Mouse (Mus musculus): ENCODE data around the gene Ptbp3. TPM values are rescaled to one million over a fixed set of nuclear protein-coding genes. Genes with fewer than 3 reads are reported as not detected.

Ptbp3 gene
- polyA plus RNA-seq, 1 experiment from 2014 or later = 20.1 TPM

- no peaks in the 10 kb centered on the region for H3K9me3 ChIP-seq
- WGBS = 90% methylated on average over 1 of the region's 1 CpGs
- no peak overlapping the region for H3K9ac ChIP-seq
- ATAC-seq (ENCODE audit: low FRiP score, low read depth) = no peak
- H3K4me2 ChIP-seq = no peak overlapping the region
- H3K27ac ChIP-seq (replicated peaks) = no peak overlapping the region
- peaks cover 18% of the 10 kb centered on the region for H3K4me1 ChIP-seq (replicated peaks)
- no peaks in the 10 kb centered on the region for H3K27me3 ChIP-seq
- no peaks in the 10 kb centered on the region for H3K36me3 ChIP-seq
- H3K4me3 ChIP-seq = no peak overlapping the region
Observed at GRCm38 (mm10) chr4:59551901-59552300, 2.7 kb upstream of the Ptbp3 start.

DNA sequence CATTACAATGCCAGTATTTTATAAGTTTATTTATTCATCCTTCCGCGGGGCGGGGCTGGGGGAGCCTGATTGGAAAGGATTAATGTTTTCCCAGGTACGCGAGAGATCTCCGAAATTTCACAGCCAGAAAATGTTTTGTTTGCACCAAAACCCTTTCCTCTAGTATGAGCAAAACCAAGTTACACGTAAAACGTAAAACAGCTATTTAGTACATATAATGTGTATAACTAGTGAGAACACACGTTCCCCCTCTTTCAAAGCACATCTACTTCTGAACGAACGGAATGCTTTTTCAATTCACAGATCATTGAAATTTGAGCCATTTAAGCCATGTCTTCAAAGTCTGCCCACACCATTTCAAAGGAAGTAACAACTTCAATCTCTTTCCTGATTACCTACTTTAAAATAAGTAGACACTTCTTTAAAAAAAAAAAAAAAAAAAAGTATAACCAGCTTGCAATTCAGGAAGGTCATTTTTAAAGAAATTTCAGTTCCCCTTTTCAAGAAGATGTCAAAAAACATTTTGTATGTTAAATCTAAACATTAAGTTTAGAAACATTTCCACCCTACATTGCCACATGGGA, 905 bp upstream of the Ptbp3 start:
- Histone ChIP-seq H3K27me3 (no peaks in the 10 kb centered on the region), H3K4me1 (replicated peaks) (peaks cover 25% of the 10 kb centered on the region), H3K9me3 (no peaks in the 10 kb centered on the region), H3K36me3 (no peaks in the 10 kb centered on the region), H3K9ac (peak overlapping the region; percentile 70), H3K27ac (replicated peaks) (peak overlapping the region; percentile 83; the same call in 1 of the 2 replicates), H3K4me3 (peak overlapping the region; percentile 65), H3K4me2 (peak overlapping the region; percentile 78)
- 18% methylated on average over 11 of the region's 11 CpGs for WGBS
- ATAC-seq (ENCODE audit: low FRiP score, low read depth) = no peak

GRCm38 (mm10) chr4:59548560-59549174, 497 bp downstream of the Ptbp3 start:
- peak; percentile 82 for ATAC-seq (ENCODE audit: low FRiP score, low read depth)
- peak overlapping the region; percentile 85 for H3K27ac ChIP-seq (replicated peaks)
- H3K4me3 ChIP-seq = peak overlapping the region; percentile 65
- under 1% methylated on average over 79 of the region's 83 CpGs for WGBS
- peak overlapping the region; percentile 78 for H3K4me2 ChIP-seq
- no peaks in the 10 kb centered on the region for H3K27me3 ChIP-seq
- H3K9me3 ChIP-seq = no peaks in the 10 kb centered on the region
- no peaks in the 10 kb centered on the region for H3K36me3 ChIP-seq
- H3K4me1 ChIP-seq (replicated peaks) = peaks cover 25% of the 10 kb centered on the region
- peak overlapping the region; percentile 63 for H3K9ac ChIP-seq

DNA sequence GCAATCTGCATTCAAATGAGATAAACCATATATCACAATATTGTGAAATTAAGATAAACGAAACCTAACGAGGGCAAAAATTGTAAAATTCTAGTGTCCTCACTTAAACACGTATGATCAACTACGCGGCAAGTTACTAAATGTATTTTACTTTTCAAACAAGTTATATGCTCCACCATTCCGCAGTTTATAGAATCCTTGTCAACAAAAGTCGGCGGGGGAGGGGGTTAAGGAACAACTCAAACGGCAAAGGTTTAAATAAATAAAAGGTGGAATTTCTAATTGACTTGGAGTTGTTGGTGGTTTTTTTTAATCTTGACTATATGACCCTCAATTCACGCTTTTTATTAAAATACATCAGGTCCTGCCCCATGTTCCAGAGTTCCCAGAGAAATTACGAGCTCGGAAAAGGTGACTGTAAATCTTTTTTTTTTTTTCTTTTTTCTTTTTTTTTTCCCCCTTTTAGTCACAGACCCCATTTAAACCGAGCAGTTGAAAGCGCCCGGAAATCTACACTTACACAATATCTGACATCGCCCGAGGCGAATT, 1.1 kb downstream of the Ptbp3 start:
- Histone ChIP-seq H3K27ac (replicated peaks) (peak overlapping the region; percentile 85), H3K27me3 (no peaks in the 10 kb centered on the region), H3K4me1 (replicated peaks) (peaks cover 25% of the 10 kb centered on the region), H3K4me2 (peak overlapping the region; percentile 78), H3K9ac (peak overlapping the region; percentile 63), H3K36me3 (no peaks in the 10 kb centered on the region), H3K4me3 (peak overlapping the region; percentile 65), H3K9me3 (no peaks in the 10 kb centered on the region)
- WGBS = 6% methylated on average over 18 of the region's 18 CpGs
- ATAC-seq (ENCODE audit: low FRiP score, low read depth) = no peak

DNA sequence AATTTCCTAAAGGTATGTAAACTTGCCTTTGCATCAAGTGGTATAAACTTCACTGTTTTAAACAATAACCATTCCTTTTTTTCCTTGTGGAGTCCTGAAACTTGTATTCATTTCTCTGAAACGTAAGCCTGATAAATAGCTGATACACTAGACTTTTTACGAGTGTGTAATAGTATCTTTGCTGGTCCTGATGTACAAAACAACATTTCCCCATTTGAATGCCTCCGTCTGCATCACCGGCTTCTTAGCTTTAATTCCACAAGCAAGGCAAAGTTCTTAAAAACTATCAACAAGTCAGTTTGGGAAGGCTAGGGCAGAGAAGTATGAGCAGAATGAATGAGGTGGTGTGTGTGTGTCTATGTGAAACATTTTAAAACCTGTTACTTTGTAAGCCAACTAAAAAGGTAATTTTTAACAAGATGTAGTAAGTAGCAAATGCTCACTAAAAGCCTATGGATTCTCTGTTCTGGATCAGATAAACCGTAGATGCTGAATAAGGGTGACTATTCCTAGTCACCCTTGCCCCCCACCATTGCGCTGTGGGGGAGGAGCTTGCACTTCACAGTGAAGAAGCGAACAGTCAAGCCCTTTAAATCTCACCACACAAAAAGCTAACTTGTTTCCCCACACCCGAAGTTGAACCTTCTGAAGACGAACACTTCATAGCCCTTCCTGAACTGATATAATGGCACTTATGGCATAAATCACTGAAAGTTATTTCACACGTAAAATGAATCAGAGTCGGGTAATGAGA, 1.9 kb downstream of the Ptbp3 start:
- Histone ChIP-seq H3K4me2 (peak overlapping the region; percentile 78), H3K27ac (replicated peaks) (no peak overlapping the region), H3K4me1 (replicated peaks) (peaks cover 25% of the 10 kb centered on the region), H3K27me3 (no peaks in the 10 kb centered on the region), H3K4me3 (peak overlapping the region; percentile 65), H3K9me3 (no peaks in the 10 kb centered on the region), H3K36me3 (no peaks in the 10 kb centered on the region), H3K9ac (peak overlapping the region; percentile 63; the same call in 1 of the 2 replicates)
- 30% methylated on average over 11 of the region's 11 CpGs for WGBS
- ATAC-seq (ENCODE audit: low FRiP score, low read depth) = no peak

- H3K4me2 ChIP-seq = peak overlapping the region; percentile 78; the same call in 1 of the 2 replicates
- H3K9me3 ChIP-seq = no peaks in the 10 kb centered on the region
- 66% methylated on average over 7 of the region's 7 CpGs for WGBS
- H3K27me3 ChIP-seq = no peaks in the 10 kb centered on the region
- H3K9ac ChIP-seq = no peak overlapping the region
- no peak for ATAC-seq (ENCODE audit: low FRiP score, low read depth)
- no peaks in the 10 kb centered on the region for H3K36me3 ChIP-seq
- H3K4me3 ChIP-seq = no peak overlapping the region
- no peak overlapping the region for H3K27ac ChIP-seq (replicated peaks)
- H3K4me1 ChIP-seq (replicated peaks) = peaks cover 25% of the 10 kb centered on the region
Observed at GRCm38 (mm10) chr4:59546285-59547071, 2.7 kb downstream of the Ptbp3 start.

- no peaks in the 10 kb centered on the region for H3K9me3 ChIP-seq
- no peak overlapping the region for H3K27ac ChIP-seq (replicated peaks)
- H3K4me2 ChIP-seq = no peak overlapping the region
- H3K4me3 ChIP-seq = no peak overlapping the region
- WGBS = 87% methylated on average over 2 of the region's 2 CpGs
- no peaks in the 10 kb centered on the region for H3K27me3 ChIP-seq
- H3K36me3 ChIP-seq = no peaks in the 10 kb centered on the region
- no peak overlapping the region for H3K9ac ChIP-seq
- no peak for ATAC-seq (ENCODE audit: low FRiP score, low read depth)
- peaks cover 22% of the 10 kb centered on the region for H3K4me1 ChIP-seq (replicated peaks)
Observed at GRCm38 (mm10) chr4:59544654-59545053, 4.5 kb downstream of the Ptbp3 start.

- H3K9me3 ChIP-seq = no peaks in the 10 kb centered on the region
- H3K9ac ChIP-seq = no peak overlapping the region
- H3K4me1 ChIP-seq (replicated peaks) = peaks cover 18% of the 10 kb centered on the region
- no peaks in the 10 kb centered on the region for H3K36me3 ChIP-seq
- no peaks in the 10 kb centered on the region for H3K27me3 ChIP-seq
- ATAC-seq (ENCODE audit: low FRiP score, low read depth) = no peak
- no peak overlapping the region for H3K4me2 ChIP-seq
- no peak overlapping the region for H3K4me3 ChIP-seq
- no peak overlapping the region for H3K27ac ChIP-seq (replicated peaks)
Observed at GRCm38 (mm10) chr4:59543006-59543405, 6.2 kb downstream of the Ptbp3 start.

GRCm38 (mm10) chr4:59536281-59536680, 12.9 kb downstream of the Ptbp3 start:
- Histone ChIP-seq H3K9ac (no peak overlapping the region), H3K4me1 (replicated peaks) (no peaks in the 10 kb centered on the region), H3K27me3 (no peaks in the 10 kb centered on the region), H3K27ac (replicated peaks) (no peak overlapping the region), H3K9me3 (no peaks in the 10 kb centered on the region), H3K36me3 (no peaks in the 10 kb centered on the region), H3K4me3 (no peak overlapping the region), H3K4me2 (no peak overlapping the region)
- 97% methylated on average over 1 of the region's 1 CpGs for WGBS
- no peak for ATAC-seq (ENCODE audit: low FRiP score, low read depth)

- Histone ChIP-seq H3K27me3 (no peaks in the 10 kb centered on the region), H3K4me2 (no peak overlapping the region), H3K4me3 (no peak overlapping the region), H3K9ac (no peak overlapping the region), H3K36me3 (no peaks in the 10 kb centered on the region), H3K9me3 (no peaks in the 10 kb centered on the region), H3K27ac (replicated peaks) (no peak overlapping the region), H3K4me1 (replicated peaks) (no peaks in the 10 kb centered on the region)
- ATAC-seq (ENCODE audit: low FRiP score, low read depth) = no peak
Observed at GRCm38 (mm10) chr4:59535624-59536023, 13.5 kb downstream of the Ptbp3 start.

DNA sequence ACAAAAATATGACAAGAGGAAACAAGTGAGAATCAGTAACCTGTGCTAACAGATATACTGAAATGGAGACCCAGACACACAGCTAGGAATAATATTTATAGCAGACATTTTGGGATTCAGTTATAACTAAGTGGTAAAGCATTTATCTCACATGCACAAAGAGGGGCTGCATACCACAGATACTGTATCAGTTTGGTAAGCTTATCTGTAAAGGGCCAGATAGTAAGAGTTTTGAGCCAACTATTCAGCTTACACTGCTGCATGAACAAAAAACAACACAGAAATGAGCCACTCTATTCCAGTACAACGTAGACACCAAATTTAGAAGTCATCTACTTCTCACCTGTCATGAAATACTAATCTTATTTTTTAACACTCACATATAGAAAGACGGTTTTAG, 15.9 kb downstream of the Ptbp3 start:
- Histone ChIP-seq H3K4me2 (no peak overlapping the region), H3K9ac (no peak overlapping the region), H3K4me1 (replicated peaks) (no peaks in the 10 kb centered on the region), H3K27me3 (no peaks in the 10 kb centered on the region), H3K36me3 (no peaks in the 10 kb centered on the region), H3K4me3 (no peak overlapping the region), H3K9me3 (no peaks in the 10 kb centered on the region), H3K27ac (replicated peaks) (no peak overlapping the region)
- 84% methylated on average over 2 of the region's 2 CpGs for WGBS
- ATAC-seq (ENCODE audit: low FRiP score, low read depth) = no peak

Data from hindbrain, embryonic 15.5 days (tissue).